Mouse (Mus musculus) activated CD4-positive, CD25-positive, alpha-beta regulatory T cell, adult 4 months (primary cell): Measurements from ENCODE around the gene Yjefn3. TPM values are rescaled to one million over a fixed set of nuclear protein-coding genes. Genes with fewer than 3 reads are reported as not detected.

Experiments
- ATAC-seq: one replicate; pipeline ENCODE4 v1.8.0; 2017
- polyA plus RNA-seq, 2 experiments: library from polyadenylated mRNA; unstranded; fragments of 100-300 nt; shearing (Covaris generic); gene quantifications; one replicate each; pipeline ENCODE4 v1.2.1; 2017

The Yjefn3 gene
- polyA plus RNA-seq, 2 experiments from 2014 or later: 0.82 TPM; not detected in 1

GRCm38 (mm10) chr8:69877992-69878391 lies 24.5 kb downstream of the Yjefn3 start:
- no peak for ATAC-seq

- no peak for ATAC-seq
Measured at GRCm38 (mm10) chr8:69877396-69877795, 25.1 kb downstream of the Yjefn3 start.

- ATAC-seq: no peak
Measured at GRCm38 (mm10) chr8:69876967-69877366, 25.5 kb downstream of the Yjefn3 start.

GRCm38 (mm10) chr8:69876097-69876496 lies 26.4 kb downstream of the Yjefn3 start:
- no peak for ATAC-seq

DNA sequence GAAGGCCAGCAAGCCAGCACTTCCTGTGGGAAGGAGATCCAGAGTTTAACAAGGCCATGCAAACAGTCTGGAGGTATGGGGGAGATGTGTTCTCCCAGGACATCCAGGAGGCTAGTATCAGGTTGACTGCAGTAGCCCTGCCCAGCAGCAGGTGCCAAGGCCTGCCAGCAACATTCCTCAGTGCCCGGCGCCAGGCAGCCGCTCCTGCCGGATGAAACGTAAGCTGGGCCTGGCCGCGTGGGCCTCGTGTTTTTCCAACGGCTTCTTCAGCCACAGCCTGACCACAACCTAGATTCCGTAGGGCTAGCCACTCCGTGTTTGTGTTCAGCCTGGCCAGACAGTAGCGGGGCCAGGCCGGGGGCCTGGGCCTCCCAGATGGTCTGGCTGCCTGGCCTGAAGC lies 27.9 kb downstream of the Yjefn3 start:
- no peak for ATAC-seq

- ATAC-seq: no peak
Measured at GRCm38 (mm10) chr8:69874155-69874554, 28.4 kb downstream of the Yjefn3 start.

DNA sequence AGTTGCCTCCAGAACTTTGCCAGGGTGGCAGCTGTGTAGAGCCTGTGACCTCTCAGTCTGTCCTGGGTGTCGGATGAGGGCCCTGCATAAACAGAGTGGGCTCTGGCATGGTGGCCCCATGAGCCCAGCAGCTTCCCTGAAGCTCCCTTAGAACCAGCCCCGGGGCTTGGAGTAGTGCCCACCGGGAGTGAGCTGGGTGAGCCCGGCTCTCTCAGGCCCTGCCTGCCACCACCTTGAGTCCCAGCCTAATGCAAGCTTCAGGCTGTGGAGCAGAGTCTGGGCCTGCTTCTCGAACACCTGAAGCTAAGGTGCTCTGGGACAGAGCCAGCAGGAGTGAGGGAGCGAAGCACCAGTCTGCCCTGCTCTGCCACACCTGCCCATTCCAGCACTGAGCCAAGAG lies 31.6 kb downstream of the Yjefn3 start:
- no peak for ATAC-seq

DNA sequence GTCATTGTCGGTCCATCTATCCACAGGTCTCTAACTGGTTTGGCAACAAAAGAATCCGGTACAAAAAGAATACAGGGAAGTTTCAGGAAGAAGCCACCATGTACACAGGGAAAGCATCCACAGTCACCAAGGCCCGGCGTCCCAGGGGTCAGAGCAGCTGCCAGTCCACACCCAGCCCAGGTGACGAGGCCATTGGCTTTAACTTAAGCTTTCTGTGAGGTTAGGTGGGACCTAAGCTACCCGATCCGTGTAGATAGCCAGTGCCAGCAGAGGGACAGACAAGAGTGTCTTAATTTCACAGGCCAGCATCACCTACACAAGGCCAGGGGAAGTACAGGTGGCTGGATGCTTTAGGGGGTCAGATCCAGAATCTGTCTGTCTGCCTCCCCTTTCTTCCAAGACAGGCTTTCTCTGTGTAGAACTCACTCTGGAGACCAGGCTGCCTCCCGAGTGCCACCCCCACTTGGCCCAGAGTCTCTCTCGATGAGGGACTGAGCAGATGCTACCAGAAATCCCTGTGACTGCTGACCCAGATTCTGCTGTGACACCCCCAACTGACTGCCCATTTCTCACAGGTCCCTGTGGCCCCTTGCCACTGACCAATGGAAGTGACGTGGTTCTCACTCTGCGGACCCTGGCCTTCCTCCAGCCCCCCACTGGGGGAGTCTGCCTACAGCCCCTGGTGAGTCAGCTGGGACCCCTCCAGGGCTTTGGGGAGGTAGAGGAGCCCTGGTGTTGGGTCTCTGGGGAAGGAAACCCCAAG lies 32.3 kb downstream of the Yjefn3 start:
- ATAC-seq: no peak

DNA sequence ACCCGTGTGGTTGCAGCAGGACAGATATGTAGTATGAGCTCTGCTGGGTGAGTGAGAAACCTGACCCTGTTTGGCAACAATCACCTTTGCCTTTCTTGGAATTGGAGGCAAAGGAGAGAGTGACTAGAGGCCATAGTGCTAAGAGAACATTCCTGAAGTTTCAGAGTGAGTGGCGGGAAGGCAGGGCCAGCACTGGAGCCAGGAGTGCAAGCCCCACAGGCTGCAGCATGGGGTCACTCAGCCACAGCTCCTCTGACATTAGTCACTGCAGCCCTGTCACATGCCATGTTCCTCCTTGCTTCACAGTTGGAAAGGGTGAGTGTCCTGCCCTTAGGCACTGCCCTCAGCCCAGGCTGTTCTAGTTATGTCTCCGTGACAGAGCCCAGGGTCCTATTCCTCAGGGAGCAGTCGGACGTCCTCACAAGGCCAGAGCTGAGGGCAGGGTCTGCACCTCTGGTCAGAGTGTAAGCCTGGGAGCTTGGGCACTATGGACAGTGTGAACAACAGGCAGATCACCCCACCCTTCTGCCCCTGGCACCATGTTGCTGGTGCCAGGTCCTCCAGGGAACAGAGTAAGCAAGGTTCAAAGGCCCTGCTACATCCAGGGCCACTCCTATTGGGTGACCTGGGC lies 34.7 kb downstream of the Yjefn3 start:
- ATAC-seq: no peak

DNA sequence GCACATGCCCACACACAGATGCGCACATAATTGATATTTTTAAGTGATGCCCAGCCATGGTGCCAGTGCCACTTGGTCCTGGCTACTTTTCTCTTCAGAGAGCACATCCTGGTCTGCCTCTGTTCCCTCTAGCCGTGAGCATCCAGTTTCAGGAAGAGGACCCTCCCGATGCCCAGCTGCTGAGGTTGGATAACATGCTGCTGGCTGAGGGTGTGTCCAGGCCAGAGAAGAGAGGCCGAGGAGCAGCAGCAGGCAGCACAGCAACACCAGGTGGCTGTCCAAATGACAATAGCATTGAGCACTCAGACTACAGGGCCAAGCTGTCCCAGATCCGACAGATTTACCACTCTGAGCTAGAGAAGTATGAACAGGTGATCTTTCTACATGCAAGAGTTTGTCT lies 38.3 kb downstream of the Yjefn3 start:
- no peak for ATAC-seq

DNA sequence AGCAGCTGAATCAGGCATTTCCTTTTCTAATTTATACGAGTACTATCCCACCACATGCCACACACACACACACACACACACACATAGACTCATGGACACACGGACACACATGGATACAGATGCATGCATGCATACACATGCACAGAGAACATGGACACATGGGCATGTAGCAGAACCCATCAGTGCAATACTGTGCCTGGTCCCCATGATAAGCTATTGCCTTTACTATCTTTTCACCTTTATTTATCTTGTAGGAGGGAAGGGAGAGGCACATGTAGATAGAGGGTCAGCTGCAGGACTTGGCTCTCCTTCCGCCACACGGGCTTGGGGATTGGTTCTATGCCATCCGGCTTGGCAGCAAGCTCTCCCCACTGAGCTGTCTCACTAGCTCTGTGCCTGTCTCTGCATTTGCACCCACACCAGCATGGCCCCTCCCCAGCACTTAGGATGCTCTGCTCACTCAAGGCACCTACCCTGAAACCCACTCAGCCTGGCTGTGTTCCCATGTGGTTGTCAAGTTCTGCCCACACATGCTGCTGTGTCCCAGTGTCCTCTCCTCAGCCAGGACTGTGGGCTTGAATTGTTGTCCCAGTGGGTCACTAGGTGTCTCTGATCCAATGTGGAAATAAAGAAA lies 39.0 kb downstream of the Yjefn3 start:
- no peak for ATAC-seq

DNA sequence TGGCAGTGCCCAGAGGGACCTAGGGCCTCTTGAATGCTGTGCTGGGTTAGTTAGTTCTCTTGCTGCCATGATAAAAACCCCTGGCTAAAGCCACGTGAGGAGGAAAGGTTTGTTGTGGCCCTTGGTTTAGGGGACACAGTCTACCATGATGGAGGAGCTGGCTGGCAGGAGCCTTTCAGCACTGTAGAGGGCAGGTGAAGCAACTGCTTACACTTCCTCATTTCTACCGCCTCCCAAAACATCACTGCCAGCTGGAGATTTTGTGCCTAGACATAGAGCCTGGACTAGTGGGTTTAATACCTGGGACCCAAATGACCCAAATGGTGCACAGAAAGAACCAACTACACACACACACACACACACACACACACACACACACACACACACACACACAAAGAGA lies 41.3 kb downstream of the Yjefn3 start:
- no peak for ATAC-seq

- ATAC-seq: no peak
Measured at GRCm38 (mm10) chr8:69860807-69861206, 41.7 kb downstream of the Yjefn3 start.

- ATAC-seq: no peak
Measured at GRCm38 (mm10) chr8:69853869-69854268, 48.6 kb downstream of the Yjefn3 start.

DNA sequence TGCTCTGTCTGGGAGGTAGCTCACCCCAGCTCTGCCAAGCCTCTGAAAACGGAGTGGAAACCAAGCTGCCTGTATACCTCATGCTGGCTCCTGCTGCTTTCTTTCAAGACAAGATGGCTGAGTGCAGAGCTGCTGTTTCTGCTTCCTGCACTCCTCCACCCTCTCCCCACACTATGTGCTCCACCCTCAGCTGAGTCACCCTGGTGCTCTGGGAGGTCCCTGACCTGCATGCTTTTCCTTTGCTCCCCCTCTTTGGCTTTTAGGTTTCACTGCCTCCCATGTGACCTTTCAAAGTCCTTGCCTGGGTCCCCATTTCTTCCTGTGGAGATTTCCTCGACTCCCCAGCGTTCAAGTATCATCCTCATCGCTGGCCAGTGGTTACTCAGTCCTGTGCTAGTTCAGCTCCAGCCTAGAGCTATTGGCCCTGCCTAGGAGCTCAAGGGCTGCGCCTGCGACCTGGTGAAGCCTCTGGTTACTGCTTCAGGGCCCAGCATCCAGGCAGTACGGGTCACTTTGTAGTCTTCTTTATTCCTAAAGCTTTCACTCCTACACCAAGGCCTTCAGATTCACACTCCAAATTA lies 51.5 kb downstream of the Yjefn3 start:
- no peak for ATAC-seq

DNA sequence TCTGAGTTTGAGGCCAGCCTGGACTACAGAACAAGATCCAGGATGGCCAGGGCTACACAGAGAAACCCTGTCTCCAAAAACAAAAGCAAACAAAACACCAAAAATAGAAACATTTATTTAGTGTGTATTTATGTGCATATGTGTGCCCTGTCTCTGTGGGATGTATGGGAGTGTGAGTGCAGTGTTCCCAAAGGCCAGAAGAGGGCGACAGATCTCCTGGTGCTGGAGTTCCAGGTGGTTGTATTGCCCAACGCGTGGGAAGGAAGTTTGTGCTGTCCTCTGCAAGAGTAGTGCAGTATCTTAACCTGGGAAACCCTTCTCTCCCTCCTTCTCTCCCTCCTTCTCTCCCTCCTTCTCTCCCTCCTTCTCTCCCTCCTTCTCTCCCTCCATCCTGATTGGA lies 52.6 kb downstream of the Yjefn3 start:
- no peak for ATAC-seq

DNA sequence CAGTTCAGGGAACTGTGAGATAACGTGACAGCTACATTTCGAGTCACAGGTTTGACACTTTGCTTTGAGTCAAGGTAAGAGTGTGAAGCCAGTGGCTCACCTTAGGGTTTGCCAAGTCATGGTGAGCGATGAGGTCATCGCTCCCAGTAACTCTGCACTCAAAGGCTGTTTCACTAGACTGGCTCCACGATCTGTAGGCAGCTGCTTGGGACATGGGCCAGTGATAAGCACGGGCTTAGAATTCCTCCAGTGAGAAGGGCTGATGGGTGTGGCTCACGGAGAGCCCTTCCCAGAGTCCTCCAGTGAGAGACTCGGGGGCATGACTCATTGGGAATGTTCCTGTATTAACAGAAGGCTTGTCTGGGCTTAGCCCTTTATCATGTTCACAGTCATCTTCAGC lies 53.6 kb downstream of the Yjefn3 start:
- no peak for ATAC-seq

DNA sequence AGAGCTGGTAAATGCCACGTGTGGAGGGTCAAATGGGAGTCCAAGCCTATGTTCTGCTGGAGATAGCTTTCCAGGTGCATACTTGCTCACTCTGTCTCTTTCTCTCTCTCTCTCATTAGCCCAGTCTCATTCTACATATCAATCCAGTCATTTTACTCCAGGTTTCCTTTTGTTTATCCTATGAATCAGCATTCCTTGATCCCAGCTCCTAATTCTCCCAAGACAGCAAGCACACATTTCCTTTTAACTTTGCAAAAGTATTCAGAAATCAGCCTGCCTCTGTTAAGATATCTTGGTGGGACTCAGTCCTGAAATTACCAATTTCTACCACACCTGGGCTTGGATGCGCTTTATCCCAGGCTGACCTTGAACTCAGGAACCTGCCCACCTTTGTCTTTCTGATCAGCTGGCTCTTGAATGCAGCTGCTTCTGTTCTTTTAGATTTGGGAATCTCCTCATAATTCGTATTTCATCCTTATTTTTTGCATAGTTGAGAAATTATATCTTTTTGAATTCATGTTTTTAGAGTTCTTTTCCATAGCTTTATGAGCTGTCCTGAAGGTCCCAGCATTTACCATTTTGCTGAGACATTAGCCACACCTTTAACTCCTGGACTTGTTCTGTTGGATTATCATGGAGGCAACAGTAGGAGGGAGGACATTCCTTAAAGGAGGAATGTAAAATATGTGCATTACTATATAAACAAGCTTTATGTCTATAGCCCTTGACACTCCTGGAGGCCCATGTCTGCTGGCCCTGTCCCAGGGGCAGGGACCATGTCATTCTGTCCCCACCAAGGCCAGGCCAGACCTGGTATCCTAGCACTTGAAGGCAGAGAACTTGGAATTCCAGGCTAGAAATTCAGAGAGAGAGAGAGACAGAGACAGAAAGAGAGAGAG lies 55.1 kb downstream of the Yjefn3 start:
- no peak for ATAC-seq
